Mouse (Mus musculus) embryonic facial prominence, embryonic 11.5 days (tissue): ENCODE measurements around the gene Cmc2. TPM values are rescaled to one million over a fixed set of nuclear protein-coding genes. Genes with fewer than 3 reads are reported as not detected.

ENCODE experiments used
- ATAC-seq: fragments of 200-750 bp; cut with Nextera tagmentation; replicated peaks from 2 replicates; pipeline ENCODE4 v1.8.0; 2017; ENCODE audit warnings: low read depth; ENCODE audit not compliant: insufficient number of reproducible peaks, low FRiP score, low TSS enrichment
- DNase-seq: peaks from one replicate; pipeline ENCODE4 v3.0.0-alpha.2; 2015; ENCODE audit warnings: low spot score
- H3K27ac ChIP-seq: fragments of 300-500 bp; sonication (generic); replicated peaks from 2 replicates; pipeline ENCODE4 v1.5.1; 2014; ENCODE audit warnings: mild to moderate bottlenecking, low read depth, low read length, control low read depth
- H3K27me3 ChIP-seq: fragments of 300-500 bp; sonication (generic); 2 replicates; pipeline ENCODE4 v1.6.1; 2014; ENCODE audit warnings: mild to moderate bottlenecking, low read length, moderate library complexity, mixed read lengths; ENCODE audit not compliant: control insufficient read depth, insufficient read depth
- H3K36me3 ChIP-seq: fragments of 300-500 bp; sonication (generic); replicated peaks from 2 replicates; pipeline ENCODE4 v1.6.1; 2014; ENCODE audit warnings: low read depth, mild to moderate bottlenecking, low read length, moderate library complexity, mixed read lengths; ENCODE audit not compliant: control insufficient read depth, insufficient read depth
- H3K4me1 ChIP-seq: fragments of 300-500 bp; sonication (generic); 2 replicates; pipeline ENCODE4 v1.6.1; 2014; ENCODE audit warnings: low read length, mixed read lengths; ENCODE audit not compliant: control insufficient read depth, insufficient read depth
- H3K4me2 ChIP-seq: fragments of 300-500 bp; sonication (generic); 2 replicates; pipeline ENCODE4 v1.6.1; 2014; ENCODE audit warnings: low read depth, mild to moderate bottlenecking, control low read depth, low read length, moderate library complexity
- H3K4me3 ChIP-seq: fragments of 300-500 bp; sonication (generic); 2 replicates; pipeline ENCODE4 v1.5.1; 2014; ENCODE audit warnings: low read depth, low read length, control low read depth
- H3K9ac ChIP-seq: fragments of 300-500 bp; sonication (generic); replicated peaks from 2 replicates; pipeline ENCODE4 v1.6.1; 2014; ENCODE audit warnings: mild to moderate bottlenecking, control low read depth, low read length
- H3K9me3 ChIP-seq: fragments of 300-500 bp; sonication (generic); replicated peaks from 2 replicates; pipeline ENCODE4 v1.6.1; 2016; ENCODE audit warnings: mild to moderate bottlenecking, low read length, inconsistent platforms, mixed read lengths; ENCODE audit not compliant: control insufficient read depth
- WGBS: fragments of 180-500 bp; shearing (Covaris S2); extraction: QIAGEN DNeasy Blood & Tissue Kit; methylation state at CpG from one replicate; pipeline ENCODE4 v1.1.7; 2014; 5-methylcytosine and 5-hydroxymethylcytosine counted together
- polyA plus RNA-seq: library from polyadenylated mRNA; unstranded; fragments of >200 nt; fragmentation: Nextera tagmentation; extraction: Ambion mirVana; gene quantifications from 2 replicates; pipeline ENCODE4 v1.2.1, GENCODE M21; 2014

The Cmc2 gene
- polyA plus RNA-seq, 1 experiment from 2014 or later, result 92.2 TPM

- H3K27me3 ChIP-seq, result peaks cover 2% of the 10 kb centered on the region; the same call in 1 of the 2 replicates
- no peak overlapping the region for H3K4me2 ChIP-seq
- 61% methylated on average over 9 of the region's 9 CpGs for WGBS
- no peak overlapping the region for H3K9ac ChIP-seq
- no peaks in the 10 kb centered on the region for H3K36me3 ChIP-seq
- DNase-seq, result no peak
- no peaks in the 10 kb centered on the region for H3K9me3 ChIP-seq
- no peak for ATAC-seq
- H3K4me1 ChIP-seq, result no peaks in the 10 kb centered on the region
- no peak overlapping the region for H3K4me3 ChIP-seq
- H3K27ac ChIP-seq, result no peak overlapping the region
These were observed 57.2 kb downstream of the Cmc2 start for GRCm38 (mm10) chr8:116864022-116864387.

- Histone ChIP-seq H3K27me3 (peaks cover 2% of the 10 kb centered on the region; the same call in 1 of the 2 replicates), H3K27ac (no peak overlapping the region), H3K9me3 (no peaks in the 10 kb centered on the region), H3K9ac (peak overlapping the region; percentile 46), H3K4me1 (no peaks in the 10 kb centered on the region), H3K36me3 (no peaks in the 10 kb centered on the region), H3K4me2 (peak overlapping the region; percentile 60), H3K4me3 (peak overlapping the region; percentile 18)
- no peak for ATAC-seq
- WGBS, result 5% methylated on average over 30 of the region's 30 CpGs
- peak; percentile 56 for DNase-seq
These were observed 57.8 kb downstream of the Cmc2 start for GRCm38 (mm10) chr8:116863357-116864021.

GRCm38 (mm10) chr8:116862191-116862590 lies 59.1 kb downstream of the Cmc2 start:
- 82% methylated on average over 4 of the region's 4 CpGs for WGBS
- Histone ChIP-seq H3K4me1 (no peaks in the 10 kb centered on the region), H3K27me3 (peaks cover 2% of the 10 kb centered on the region; the same call in 1 of the 2 replicates), H3K9me3 (no peaks in the 10 kb centered on the region), H3K9ac (no peak overlapping the region), H3K36me3 (no peaks in the 10 kb centered on the region), H3K27ac (no peak overlapping the region), H3K4me3 (no peak overlapping the region), H3K4me2 (no peak overlapping the region)
- no peak for ATAC-seq
- DNase-seq, result no peak

GRCm38 (mm10) chr8:116852042-116852441 lies 69.2 kb downstream of the Cmc2 start:
- Histone ChIP-seq H3K4me1 (no peaks in the 10 kb centered on the region), H3K27ac (no peak overlapping the region), H3K9me3 (no peaks in the 10 kb centered on the region), H3K36me3 (no peaks in the 10 kb centered on the region), H3K4me2 (no peak overlapping the region), H3K9ac (no peak overlapping the region), H3K27me3 (no peaks in the 10 kb centered on the region), H3K4me3 (no peak overlapping the region)
- 83% methylated on average over 11 of the region's 11 CpGs for WGBS
- no peak for ATAC-seq
- no peak for DNase-seq

GRCm38 (mm10) chr8:116848042-116848441 lies 73.2 kb downstream of the Cmc2 start:
- Histone ChIP-seq H3K9ac (no peak overlapping the region), H3K27ac (no peak overlapping the region), H3K27me3 (no peaks in the 10 kb centered on the region), H3K4me1 (no peaks in the 10 kb centered on the region), H3K4me3 (no peak overlapping the region), H3K4me2 (no peak overlapping the region), H3K36me3 (no peaks in the 10 kb centered on the region), H3K9me3 (no peaks in the 10 kb centered on the region)
- DNase-seq (no peak), ATAC-seq (no peak)
- WGBS, result 86% methylated on average over 3 of the region's 3 CpGs

GRCm38 (mm10) chr8:116842678-116843077 lies 78.6 kb downstream of the Cmc2 start:
- no peaks in the 10 kb centered on the region for H3K27me3 ChIP-seq
- no peaks in the 10 kb centered on the region for H3K9me3 ChIP-seq
- H3K4me3 ChIP-seq, result no peak overlapping the region
- no peak overlapping the region for H3K27ac ChIP-seq
- ATAC-seq, result no peak
- no peaks in the 10 kb centered on the region for H3K36me3 ChIP-seq
- DNase-seq, result no peak
- H3K4me2 ChIP-seq, result no peak overlapping the region
- WGBS, result 80% methylated on average over 6 of the region's 6 CpGs
- H3K9ac ChIP-seq, result no peak overlapping the region
- no peaks in the 10 kb centered on the region for H3K4me1 ChIP-seq

Other genes with a start within 250 kb of the Cmc2 start
- gene Cdyl2, start 188.5 kb downstream of the Cmc2 start, polyA plus RNA-seq, result 5.9 and 7.1 TPM in 2 replicates
- gene Cenpn, start 275 bp upstream of the Cmc2 start, polyA plus RNA-seq, result 56.7 and 58.4 TPM in 2 replicates
- 12.7 and 13.1 TPM in 2 replicates for gene Atmin, start 21.9 kb upstream of the Cmc2 start, polyA plus RNA-seq
- gene 1700030J22Rik, start 57.5 kb upstream of the Cmc2 start, polyA plus RNA-seq, result 2.0 and 2.8 TPM in 2 replicates
- 166 and 167 TPM in 2 replicates for gene Gcsh, start 72.1 kb upstream of the Cmc2 start, polyA plus RNA-seq
- gene Pkd1l2, start 161.0 kb upstream of the Cmc2 start, polyA plus RNA-seq, result 0.03 TPM in 1 of 2 replicates, not detected in the other
- gene Bco1, start 174.4 kb upstream of the Cmc2 start, polyA plus RNA-seq, result 0.11 TPM in 1 of 2 replicates, not detected in the other
- 1.9 and 2.5 TPM in 2 replicates for gene Gan, start 236.7 kb upstream of the Cmc2 start, polyA plus RNA-seq